Mouse (Mus musculus) brain, adult 2 months (tissue): ENCODE data around the gene Clec2l.
"Not testable (repeated sequence)": the region's sequence is repeated elsewhere in the genome, so short reads cannot be mapped to it uniquely, and the experiment has no call there.

Experiments
- DNase-seq: peaks from one replicate; pipeline ENCODE4 v3.0.0; 2011; ENCODE audit warnings: low read depth, low spot score

Gene Clec2l

DNA sequence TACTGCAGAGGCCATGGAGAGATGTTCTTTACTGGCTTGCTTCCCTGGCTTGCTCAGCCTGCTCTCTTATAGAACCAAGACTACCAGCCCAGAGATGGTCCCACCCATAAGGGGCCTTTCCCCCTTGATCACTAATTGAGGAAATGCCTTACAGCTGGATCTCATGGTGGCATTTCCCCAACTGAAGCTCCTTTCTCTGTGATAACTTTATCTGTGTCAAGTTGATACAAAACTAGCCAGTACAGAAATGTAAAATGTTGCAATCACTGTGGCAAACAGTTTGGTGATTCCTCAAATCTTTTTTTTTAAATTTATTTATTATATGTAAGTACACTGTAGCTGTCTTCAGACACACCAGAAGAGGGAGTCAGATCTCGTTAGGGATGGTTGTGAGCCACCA lies 7.6 kb downstream of the Clec2l start:
- not testable (repeated sequence) for DNase-seq

GRCm38 (mm10) chr6:38671270-38671669 lies 8.4 kb downstream of the Clec2l start:
- DNase-seq = no peak

- no peak for DNase-seq
These were observed 9.1 kb downstream of the Clec2l start for GRCm38 (mm10) chr6:38672011-38672410.

GRCm38 (mm10) chr6:38676217-38676616 lies 13.3 kb downstream of the Clec2l start:
- DNase-seq = no peak

DNA sequence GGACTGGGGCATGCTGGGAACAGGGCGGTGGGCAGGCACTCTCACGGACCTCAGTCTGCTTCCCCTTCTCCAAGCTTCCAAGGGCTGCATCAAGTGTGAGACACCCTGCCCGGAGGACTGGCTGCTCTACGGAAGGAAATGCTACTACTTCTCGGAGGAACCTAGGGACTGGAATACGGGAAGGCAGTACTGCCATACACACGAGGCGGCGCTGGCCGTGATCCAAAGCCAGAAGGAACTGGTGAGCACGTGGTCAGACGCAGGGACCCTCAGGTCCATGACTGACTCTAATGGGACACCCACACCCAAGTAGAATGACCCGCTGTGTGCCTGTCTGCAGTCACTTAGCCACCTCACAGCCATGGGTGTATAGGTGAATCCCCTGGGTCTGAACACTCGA lies 13.9 kb downstream of the Clec2l start:
- no peak for DNase-seq

DNA sequence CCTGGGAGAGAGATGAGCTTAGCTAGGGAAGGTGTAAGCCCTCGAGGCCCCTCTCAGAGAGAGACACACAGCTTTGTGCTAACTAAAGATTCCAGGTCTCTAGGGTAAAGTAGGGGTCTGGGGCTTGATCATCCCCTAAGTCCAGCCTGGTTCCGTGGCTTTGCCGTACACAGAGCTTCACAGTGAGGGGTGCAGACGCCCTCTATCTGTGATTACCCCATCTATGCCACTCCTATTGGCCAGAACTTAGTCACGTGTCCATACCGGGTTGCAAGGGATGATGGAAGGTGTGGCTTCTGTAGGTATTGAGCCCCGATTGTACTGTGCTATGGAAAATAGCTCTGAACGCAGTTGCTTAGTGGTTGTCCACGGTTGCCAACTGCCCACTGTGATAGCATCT lies 14.8 kb downstream of the Clec2l start:
- DNase-seq = no peak

DNA sequence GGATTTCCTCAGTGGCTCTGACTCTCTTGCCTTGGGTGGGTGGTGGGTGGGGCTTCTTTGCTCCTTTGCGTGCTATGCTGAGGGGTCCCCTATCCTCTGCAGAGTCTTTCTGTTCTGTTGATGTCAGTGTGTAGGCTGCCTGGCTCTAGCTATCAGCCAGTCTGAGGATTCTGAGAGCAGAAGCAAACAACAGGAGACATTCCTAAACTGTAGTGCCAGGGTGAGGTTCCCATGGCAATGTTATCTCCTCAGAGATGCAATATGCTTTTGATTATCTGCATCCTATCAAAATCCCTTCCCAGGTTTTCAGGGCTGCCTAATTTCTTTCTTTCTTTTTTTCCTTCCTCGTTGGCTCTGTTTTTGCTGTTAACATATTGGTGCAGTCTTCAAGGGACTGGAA lies 19.7 kb downstream of the Clec2l start:
- no peak for DNase-seq

- DNase-seq = peak; percentile 64
These were observed 24.3 kb downstream of the Clec2l start for GRCm38 (mm10) chr6:38687216-38687615.

DNA sequence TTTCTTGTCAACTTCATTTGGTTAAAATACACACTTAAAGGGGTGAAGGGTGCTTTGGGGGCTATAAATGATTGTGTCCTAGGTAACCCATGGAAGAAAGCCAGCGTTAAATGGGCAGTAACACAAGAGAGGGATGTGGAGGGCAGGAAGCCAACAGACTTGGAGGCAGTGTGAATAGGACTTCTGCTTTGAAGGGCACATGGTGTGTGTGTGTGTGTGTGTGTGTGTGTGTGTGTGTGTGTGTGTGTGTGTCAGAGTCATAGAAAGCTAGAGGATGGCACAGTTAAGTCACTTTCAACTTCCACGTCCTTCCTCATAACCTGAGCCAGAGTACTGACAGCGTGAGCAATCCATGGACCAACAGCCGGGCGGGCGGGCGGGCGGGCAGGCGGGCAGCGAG lies 26.0 kb downstream of the Clec2l start:
- no peak for DNase-seq

DNA sequence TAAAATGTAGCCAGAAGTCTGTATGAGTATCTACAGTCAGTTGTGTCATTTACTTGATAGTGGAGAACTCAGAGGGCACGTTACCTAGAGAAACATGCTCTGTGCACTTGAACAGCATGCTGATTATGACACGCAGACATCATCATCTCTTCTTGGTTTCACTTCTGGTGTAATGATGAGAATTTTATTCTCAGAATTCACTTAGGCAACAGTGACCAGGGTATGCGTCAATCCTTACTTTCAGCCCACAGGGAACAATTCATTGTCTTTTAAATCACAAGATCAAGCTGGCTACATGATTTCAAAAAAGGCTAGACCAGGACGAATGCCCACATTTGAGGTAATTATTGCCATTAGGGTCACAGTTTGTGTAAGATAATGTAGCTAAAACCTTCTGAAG lies 27.7 kb downstream of the Clec2l start:
- no peak for DNase-seq

GRCm38 (mm10) chr6:38691052-38691451 lies 28.2 kb downstream of the Clec2l start:
- DNase-seq = no peak

- no peak for DNase-seq
These were observed 29.7 kb downstream of the Clec2l start for GRCm38 (mm10) chr6:38692556-38692955.

DNA sequence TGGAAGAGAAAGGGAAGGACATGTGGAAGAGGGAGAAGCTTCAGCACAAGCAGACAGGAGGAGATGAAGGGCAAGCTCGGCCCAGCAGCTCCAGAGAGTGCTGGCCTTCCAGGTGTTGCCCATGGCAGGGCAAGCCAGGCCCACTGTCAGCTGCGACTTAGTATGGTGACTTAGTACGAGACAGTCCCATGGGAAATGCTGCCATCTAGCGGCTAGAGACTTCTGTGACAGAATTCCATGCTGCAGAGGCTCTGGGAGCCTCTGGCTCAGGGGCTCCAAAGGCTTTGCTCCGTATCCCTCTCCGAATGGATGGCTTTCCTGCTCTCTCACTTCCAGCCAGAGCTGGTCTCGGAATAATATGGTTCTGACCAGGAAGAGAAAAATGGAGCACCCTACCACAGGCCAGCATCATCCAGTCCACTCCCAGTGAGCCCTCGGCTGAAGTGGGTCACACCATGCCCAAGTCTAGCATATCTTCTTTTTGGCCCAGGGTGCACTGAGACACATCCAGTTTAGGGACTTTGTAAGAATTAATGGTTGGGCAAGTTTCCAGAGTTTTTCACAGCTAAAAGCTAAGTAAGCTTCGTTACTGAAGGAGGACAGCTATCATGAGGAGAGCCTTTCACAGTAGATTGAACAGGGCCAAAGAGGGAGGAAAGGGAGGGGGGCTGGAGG lies 32.6 kb downstream of the Clec2l start:
- DNase-seq = peak; percentile 95

DNA sequence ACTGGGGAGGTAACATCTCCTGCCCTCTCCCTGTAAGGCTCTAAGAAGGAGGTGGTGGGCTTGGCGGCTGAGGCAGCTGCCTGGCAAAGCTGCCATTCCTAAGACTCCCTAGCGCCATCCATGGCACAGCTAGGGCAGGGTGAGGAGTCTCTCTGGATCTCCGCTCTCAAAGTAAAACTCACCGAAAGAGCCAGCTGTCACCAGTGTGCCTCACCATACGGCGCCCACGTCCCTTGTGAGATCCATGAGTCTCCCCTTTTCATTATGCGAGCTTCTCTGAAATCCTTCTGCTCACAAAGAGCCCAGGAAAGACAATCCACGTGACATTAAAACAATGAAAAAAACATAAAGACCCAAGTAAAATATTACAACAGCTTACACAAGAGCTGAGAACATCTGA lies 33.7 kb downstream of the Clec2l start:
- peak; percentile 69 for DNase-seq

- DNase-seq = peak; percentile 60
These were observed 35.5 kb downstream of the Clec2l start for GRCm38 (mm10) chr6:38698233-38698889.

DNA sequence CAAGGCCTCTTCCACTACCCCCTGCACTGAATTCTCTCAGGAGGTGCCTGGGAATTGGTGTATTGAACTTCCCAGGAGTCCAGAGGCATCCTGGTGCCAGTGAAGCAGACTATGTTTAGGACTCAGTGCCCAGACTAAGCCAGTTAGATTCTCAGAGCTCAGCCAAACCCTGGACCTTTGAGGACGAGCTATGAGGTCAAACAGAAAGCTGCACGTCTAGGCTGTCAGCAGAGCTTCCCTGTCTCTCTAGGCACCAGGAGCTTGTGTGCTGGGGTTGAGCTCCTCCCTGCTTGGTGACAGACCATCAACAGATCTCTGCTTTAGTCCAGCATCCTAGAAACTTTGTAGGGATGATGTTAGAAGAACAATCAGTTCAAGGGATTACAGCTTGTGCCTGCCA lies 38.6 kb downstream of the Clec2l start:
- DNase-seq = no peak

- DNase-seq = no peak
These were observed 40.0 kb downstream of the Clec2l start for GRCm38 (mm10) chr6:38702810-38703399.

GRCm38 (mm10) chr6:38703526-38703925 lies 40.7 kb downstream of the Clec2l start:
- no peak for DNase-seq

DNA sequence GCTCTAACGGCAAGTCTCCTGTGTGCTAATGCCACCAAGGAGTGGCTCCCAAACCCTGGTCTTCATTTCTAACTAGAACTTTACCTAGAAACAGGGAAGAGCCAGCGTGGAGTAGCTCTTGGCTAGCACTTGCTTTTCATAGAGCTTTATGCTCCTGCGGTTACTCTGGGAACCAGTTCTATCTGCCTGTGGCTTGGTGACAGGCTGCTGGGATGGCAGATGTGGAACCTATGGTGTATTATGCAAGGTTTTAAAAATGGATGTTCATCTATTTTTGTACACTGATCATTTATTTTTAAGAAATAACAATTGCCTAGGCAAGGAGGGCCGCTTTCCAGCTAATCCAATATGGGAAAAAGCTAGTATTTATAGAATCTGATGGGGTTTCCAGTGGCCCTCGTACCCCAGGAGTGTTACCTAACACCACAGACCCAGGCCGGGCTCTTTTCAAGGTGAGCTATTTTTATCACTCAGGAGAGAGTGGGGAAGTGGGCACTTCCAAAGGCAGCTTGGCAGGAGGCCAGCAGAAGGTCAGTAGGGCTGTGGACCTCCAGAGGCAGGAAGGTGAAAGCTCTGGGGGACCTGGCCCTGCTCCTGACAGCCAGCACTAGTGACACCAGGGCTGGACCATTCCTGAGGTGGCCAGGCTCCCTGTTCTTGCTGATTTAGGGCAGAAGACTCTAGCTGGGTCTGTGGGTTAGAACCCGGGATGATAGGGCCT lies 41.6 kb downstream of the Clec2l start:
- peak; percentile 73 for DNase-seq

- DNase-seq = peak; percentile 48
These were observed 47.6 kb downstream of the Clec2l start for GRCm38 (mm10) chr6:38710449-38710848.

GRCm38 (mm10) chr6:38713957-38714898 lies 51.4 kb downstream of the Clec2l start:
- no peak for DNase-seq
